Mouse (Mus musculus) limb, embryonic 14.5 days (tissue): ENCODE measurements at regions not wholly inside any gene's neighbourhood (a gene's known extent, or its start where the extent isn't known, plus 50 kb on each side); places are given as distances from the start of the nearest gene placed in this dataset.

Source experiments
- ATAC-seq: fragments of 200-750 bp; cut with Nextera tagmentation; 2 replicates; pipeline ENCODE4 v1.8.0; 2017; ENCODE audit warnings: low read depth, moderate number of reproducible peaks, moderate TSS enrichment; ENCODE audit not compliant: low FRiP score
- DNase-seq: peaks from one replicate; pipeline ENCODE4 v3.0.0-alpha.2; 2015; ENCODE audit warnings: low spot score
- H3K27ac ChIP-seq: fragments of 300-500 bp; sonication (generic); replicated peaks from 2 replicates; pipeline ENCODE4 v1.5.1; 2014; ENCODE audit warnings: low read depth, mild to moderate bottlenecking, low read length, moderate library complexity, mixed read lengths
- H3K27me3 ChIP-seq: fragments of 300-500 bp; sonication (generic); 2 replicates; pipeline ENCODE4 v1.6.1; 2014; ENCODE audit warnings: low read length, mixed read lengths; ENCODE audit not compliant: control insufficient read depth, insufficient read depth
- H3K36me3 ChIP-seq: fragments of 300-500 bp; sonication (generic); 2 replicates; pipeline ENCODE4 v1.6.1; 2014; ENCODE audit warnings: mild to moderate bottlenecking, low read length, moderate library complexity, mixed read lengths; ENCODE audit not compliant: control insufficient read depth, insufficient read depth
- H3K4me1 ChIP-seq: fragments of 300-500 bp; sonication (generic); 2 replicates; pipeline ENCODE4 v1.6.1; 2014; ENCODE audit warnings: antibody characterized with exemption, low read length, mixed read lengths; ENCODE audit not compliant: control insufficient read depth, insufficient read depth
- H3K4me2 ChIP-seq: fragments of 300-500 bp; sonication (generic); replicated peaks from 2 replicates; pipeline ENCODE4 v1.6.1; 2014; ENCODE audit warnings: low read depth, mild to moderate bottlenecking, low read length, moderate library complexity; ENCODE audit not compliant: severe bottlenecking
- H3K4me3 ChIP-seq: fragments of 300-500 bp; sonication (generic); replicated peaks from 2 replicates; pipeline ENCODE4 v1.5.1; 2014; ENCODE audit warnings: low read length
- H3K9ac ChIP-seq: fragments of 300-500 bp; sonication (generic); 2 replicates; pipeline ENCODE4 v1.6.1; 2014; ENCODE audit warnings: mild to moderate bottlenecking, low read depth, low read length, moderate library complexity; ENCODE audit not compliant: severe bottlenecking
- H3K9me3 ChIP-seq: fragments of 300-500 bp; sonication (generic); 2 replicates; pipeline ENCODE4 v1.6.1; 2016; ENCODE audit warnings: low read length; ENCODE audit not compliant: control insufficient read depth
- POLR2A ChIP-seq: fragments of 200-500 bp; IDR thresholded peaks from 2 replicates; pipeline ENCODE4 v1.8.0; 2012; ENCODE audit warnings: inconsistent platforms, mild to moderate bottlenecking, moderate library complexity, borderline replicate concordance; ENCODE audit not compliant: insufficient read depth, insufficient read length; ENCODE audit errors: extremely low read depth
- WGBS: fragments of 180-500 bp; shearing (Covaris S2); extraction: QIAGEN DNeasy Blood & Tissue Kit; methylation state at CpG from one replicate; pipeline ENCODE4 v1.1.7; 2014; 5-methylcytosine and 5-hydroxymethylcytosine counted together

- DNase-seq (peak; percentile 22), ATAC-seq (no peak)
Measured at GRCm38 (mm10) chr5:46488140-46488942, 630.9 kb upstream of the Lcorl start.

GRCm38 (mm10) chr5:46486740-46487326 is 629.4 kb upstream of the Lcorl start:
- no peak overlapping the region for H3K4me2 ChIP-seq
- WGBS = 0% methylated on average over 1 of the region's 1 CpGs
- ATAC-seq = peak; percentile 83

More at GRCm38 (mm10) chr5:46488140-46488942, 630.9 kb upstream of the Lcorl start:
- no peak for TF ChIP-seq POLR2A
- H3K4me3 ChIP-seq = no peak overlapping the region
- H3K4me1 ChIP-seq = no peaks in the 10 kb centered on the region
- 80% methylated on average over 6 of the region's 6 CpGs for WGBS
- no peak overlapping the region for H3K4me2 ChIP-seq
- no peaks in the 10 kb centered on the region for H3K27me3 ChIP-seq
- no peaks in the 10 kb centered on the region for H3K36me3 ChIP-seq
- no peaks in the 10 kb centered on the region for H3K9me3 ChIP-seq
- no peak overlapping the region for H3K27ac ChIP-seq
- H3K9ac ChIP-seq = no peak overlapping the region

GRCm38 (mm10) chr5:46456356-46456755 is 598.9 kb upstream of the Lcorl start:
- Histone ChIP-seq H3K36me3 (no peaks in the 10 kb centered on the region), H3K4me3 (no peak overlapping the region), H3K9ac (no peak overlapping the region), H3K4me2 (no peak overlapping the region), H3K27me3 (no peaks in the 10 kb centered on the region), H3K9me3 (no peaks in the 10 kb centered on the region), H3K4me1 (no peaks in the 10 kb centered on the region), H3K27ac (no peak overlapping the region)
- DNase-seq (no peak), ATAC-seq (no peak)
- TF ChIP-seq POLR2A = no peak
- WGBS = 85% methylated on average over 3 of the region's 3 CpGs

More at GRCm38 (mm10) chr5:46486740-46487326, 629.4 kb upstream of the Lcorl start:
- DNase-seq = peak; percentile 66
- no peaks in the 10 kb centered on the region for H3K27me3 ChIP-seq
- no peak for TF ChIP-seq POLR2A
- H3K4me3 ChIP-seq = no peak overlapping the region
- H3K27ac ChIP-seq = no peak overlapping the region
- no peak overlapping the region for H3K9ac ChIP-seq
- no peaks in the 10 kb centered on the region for H3K9me3 ChIP-seq
- no peaks in the 10 kb centered on the region for H3K4me1 ChIP-seq
- H3K36me3 ChIP-seq = no peaks in the 10 kb centered on the region

GRCm38 (mm10) chr5:46448274-46448673 is 590.9 kb upstream of the Lcorl start:
- ATAC-seq (no peak), DNase-seq (no peak)
- WGBS = 69% methylated on average over 4 of the region's 4 CpGs
- TF ChIP-seq POLR2A = no peak
- H3K4me2 ChIP-seq = no peak overlapping the region
- H3K9me3 ChIP-seq = no peaks in the 10 kb centered on the region
- no peak overlapping the region for H3K9ac ChIP-seq
- no peaks in the 10 kb centered on the region for H3K36me3 ChIP-seq
- H3K27me3 ChIP-seq = no peaks in the 10 kb centered on the region
- H3K4me1 ChIP-seq = peaks cover 4% of the 10 kb centered on the region; the same call in 1 of the 2 replicates
- H3K27ac ChIP-seq = no peak overlapping the region
- no peak overlapping the region for H3K4me3 ChIP-seq

- no peak for ATAC-seq
- Histone ChIP-seq H3K9ac (0 out of 2 replicates have a peak overlapping the region, but pooled peaks have one; percentile 21), H3K4me1 (peaks cover 4% of the 10 kb centered on the region; the same call in 1 of the 2 replicates), H3K9me3 (no peaks in the 10 kb centered on the region), H3K4me3 (no peak overlapping the region), H3K36me3 (no peaks in the 10 kb centered on the region), H3K27me3 (no peaks in the 10 kb centered on the region), H3K27ac (no peak overlapping the region), H3K4me2 (0 out of 2 replicates have a peak overlapping the region, but pooled peaks have one; percentile 13)
- no peak for DNase-seq
- 13% methylated on average over 3 of the region's 3 CpGs for WGBS
- no peak for TF ChIP-seq POLR2A
Measured at GRCm38 (mm10) chr5:46445844-46446243, 588.4 kb upstream of the Lcorl start.
